Mouse (Mus musculus) left cerebral cortex, adult 18-20 months (tissue): ENCODE data around the gene Nfkbia. TPM values are rescaled to one million over a fixed set of nuclear protein-coding genes. Genes with fewer than 3 reads are reported as not detected.

ENCODE experiments used
- DNase-seq, 2 experiments: peaks; one replicate each; pipeline ENCODE4 v3.0.0; 2021 to 2022; ENCODE audit warnings: low spot score in 2 of 2, mixed read lengths in 1 of 2
- total RNA-seq, 2 experiments: library from RNA; stranded (reverse); gene quantifications; 2 replicates each; pipeline ENCODE4 v1.2.3; 2021

Nfkbia gene
- total RNA-seq, 2 experiments from 2014 or later: 27.2 to 32.0 TPM

- no peak for DNase-seq
Observed at GRCm38 (mm10) chr12:55466816-55467215, 25.6 kb downstream of the Nfkbia start.

GRCm38 (mm10) chr12:55466088-55466701, 26.3 kb downstream of the Nfkbia start:
- DNase-seq: no peak

GRCm38 (mm10) chr12:55465401-55465983, 27.0 kb downstream of the Nfkbia start:
- no peak for DNase-seq

GRCm38 (mm10) chr12:55464846-55465361, 27.5 kb downstream of the Nfkbia start:
- DNase-seq: peak in 1 of 2 experiments; percentile 24

GRCm38 (mm10) chr12:55463992-55464845, 28.2 kb downstream of the Nfkbia start:
- peak in 1 of 2 experiments; percentile 44 for DNase-seq

- no peak for DNase-seq
Observed at GRCm38 (mm10) chr12:55463087-55463486, 29.4 kb downstream of the Nfkbia start.

GRCm38 (mm10) chr12:55462456-55462855, 30.0 kb downstream of the Nfkbia start:
- no peak for DNase-seq

GRCm38 (mm10) chr12:55461767-55462166, 30.7 kb downstream of the Nfkbia start:
- no peak for DNase-seq

- no peak for DNase-seq
Observed at GRCm38 (mm10) chr12:55460900-55461299, 31.5 kb downstream of the Nfkbia start.

- DNase-seq: no peak
Observed at GRCm38 (mm10) chr12:55459739-55460138, 32.7 kb downstream of the Nfkbia start.

GRCm38 (mm10) chr12:55456893-55457292, 35.6 kb downstream of the Nfkbia start:
- peak in 1 of 2 experiments; percentile 20 for DNase-seq

GRCm38 (mm10) chr12:55456136-55456535, 36.3 kb downstream of the Nfkbia start:
- no peak for DNase-seq

- no peak for DNase-seq
Observed at GRCm38 (mm10) chr12:55455206-55455605, 37.2 kb downstream of the Nfkbia start.

GRCm38 (mm10) chr12:55453924-55454323, 38.5 kb downstream of the Nfkbia start:
- no peak for DNase-seq

- DNase-seq: no peak
Observed at GRCm38 (mm10) chr12:55452839-55453238, 39.6 kb downstream of the Nfkbia start.

GRCm38 (mm10) chr12:55450421-55450820, 42.0 kb downstream of the Nfkbia start:
- DNase-seq: no peak

- DNase-seq: no peak
Observed at GRCm38 (mm10) chr12:55449048-55449447, 43.4 kb downstream of the Nfkbia start.

- no peak for DNase-seq
Observed at GRCm38 (mm10) chr12:55448457-55448856, 44.0 kb downstream of the Nfkbia start.

- no peak for DNase-seq
Observed at GRCm38 (mm10) chr12:55447396-55447760, 45.1 kb downstream of the Nfkbia start.

GRCm38 (mm10) chr12:55446746-55447395, 45.6 kb downstream of the Nfkbia start:
- DNase-seq: peak; percentile 80 to 91

GRCm38 (mm10) chr12:55446366-55446745, 46.1 kb downstream of the Nfkbia start:
- no peak for DNase-seq
